Mouse (Mus musculus) C2C12 (cell line): ENCODE measurements around the gene Nfkbiz.

Experiments used
- CEBPB ChIP-seq: IDR thresholded peaks from one replicate; pipeline ENCODE4 v1.6.1; 2011; ENCODE audit warnings: low read depth, mild to moderate bottlenecking, control low read depth, moderate library complexity
- CTCF ChIP-seq: IDR thresholded peaks from one replicate; pipeline ENCODE4 v1.5.1; 2011; ENCODE audit not compliant: control insufficient read depth, insufficient read depth, insufficient read length
- MAX ChIP-seq: IDR thresholded peaks from one replicate; pipeline ENCODE4 v1.6.1; 2011; ENCODE audit warnings: mild to moderate bottlenecking, control low read depth
- MYOD1 ChIP-seq: IDR thresholded peaks from one replicate; pipeline ENCODE4 v1.6.1; 2011; ENCODE audit warnings: low read depth; ENCODE audit not compliant: control insufficient read depth, insufficient read length
- MYOG ChIP-seq: IDR thresholded peaks from one replicate; pipeline ENCODE4 v1.6.1; 2011; ENCODE audit not compliant: control insufficient read depth, insufficient read length; ENCODE audit errors: extremely low read depth
- USF1 ChIP-seq: IDR thresholded peaks from one replicate; pipeline ENCODE4 v1.6.1; 2011; ENCODE audit warnings: low read depth, mild to moderate bottlenecking, control low read depth, moderate library complexity

DNA sequence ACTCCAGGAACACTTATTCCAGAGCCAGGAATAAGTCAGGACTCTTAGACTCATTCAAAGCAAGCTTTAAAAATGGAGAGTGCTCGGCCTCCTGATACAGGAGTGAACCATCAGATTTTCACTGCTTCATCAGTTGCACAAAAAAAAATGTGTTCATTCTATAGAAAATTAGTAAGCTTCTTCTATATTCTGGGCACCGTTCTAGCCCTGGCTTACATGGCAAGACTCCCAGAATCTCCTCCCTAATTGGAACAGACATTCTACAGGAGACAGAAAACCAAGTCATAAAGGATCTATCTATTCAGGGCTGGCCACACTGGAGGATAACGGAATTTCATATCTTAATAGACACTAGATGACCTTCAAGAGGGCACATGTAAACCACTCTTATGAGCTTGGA, 22.4 kb upstream of the Nfkbiz start:
- TF ChIP-seq CTCF (no peak), MAX (no peak), USF1 (no peak), CEBPB (no peak), MYOG (no peak), MYOD1 (no peak)
